Mouse (Mus musculus) embryonic fibroblast, embryonic 13.5 days (primary cell): Measurements from ENCODE around the gene Gm15737. TPM values are rescaled to one million over a fixed set of nuclear protein-coding genes. Genes with fewer than 3 reads are reported as not detected.

Experiments used
- H3K27ac ChIP-seq: 2 replicates; pipeline ENCODE4 v1.5.1; 2012; ENCODE audit warnings: low read length, control low read depth, inconsistent platforms; ENCODE audit not compliant: insufficient read depth
- H3K4me1 ChIP-seq: 2 replicates; pipeline ENCODE4 v1.6.1; 2011; ENCODE audit warnings: low read length; ENCODE audit not compliant: control insufficient read depth, insufficient read depth
- H3K4me3 ChIP-seq: 2 replicates; pipeline ENCODE4 v1.5.1; 2011; ENCODE audit warnings: mild to moderate bottlenecking, control low read depth, low read length; ENCODE audit not compliant: insufficient read depth
- CTCF ChIP-seq: IDR thresholded peaks from 2 replicates; pipeline ENCODE4 v1.5.1; 2011; ENCODE audit warnings: mild to moderate bottlenecking, control low read depth, low read length, moderate library complexity, borderline replicate concordance; ENCODE audit not compliant: insufficient read depth
- POLR2A ChIP-seq: IDR thresholded peaks from 2 replicates; pipeline ENCODE4 v1.6.1; 2011; ENCODE audit warnings: low read depth, mild to moderate bottlenecking, control low read depth, low read length, moderate library complexity
- polyA plus RNA-seq: library from polyadenylated mRNA; stranded (reverse); fragments of >200 nt; gene quantifications from 2 replicates; pipeline ENCODE4 v1.2.4, GENCODE M21; 2011; ENCODE audit warnings: low read depth; ENCODE audit not compliant: missing spikeins, insufficient read length

The Gm15737 gene
- polyA plus RNA-seq, 1 experiment: not detected

- Histone ChIP-seq H3K27ac (no peak overlapping the region), H3K4me3 (no peak overlapping the region), H3K4me1 (no peaks in the 10 kb centered on the region)
- TF ChIP-seq POLR2A (no peak), CTCF (no peak)
These were observed 23.3 kb upstream of the Gm15737 start for GRCm38 (mm10) chr6:92845898-92846297.

GRCm38 (mm10) chr6:92846614-92847013 lies 22.5 kb upstream of the Gm15737 start:
- H3K27ac ChIP-seq: no peak overlapping the region
- no peak overlapping the region for H3K4me3 ChIP-seq
- no peak for TF ChIP-seq POLR2A
- TF ChIP-seq CTCF: no peak
- no peaks in the 10 kb centered on the region for H3K4me1 ChIP-seq

GRCm38 (mm10) chr6:92849208-92849607 lies 19.9 kb upstream of the Gm15737 start:
- Histone ChIP-seq H3K4me3 (no peak overlapping the region), H3K4me1 (no peaks in the 10 kb centered on the region), H3K27ac (no peak overlapping the region)
- TF ChIP-seq POLR2A (no peak), CTCF (no peak)

GRCm38 (mm10) chr6:92850250-92850649 lies 18.9 kb upstream of the Gm15737 start:
- no peaks in the 10 kb centered on the region for H3K4me1 ChIP-seq
- no peak overlapping the region for H3K27ac ChIP-seq
- TF ChIP-seq POLR2A (no peak), CTCF (no peak)
- no peak overlapping the region for H3K4me3 ChIP-seq

GRCm38 (mm10) chr6:92854873-92855272 lies 14.3 kb upstream of the Gm15737 start:
- TF ChIP-seq POLR2A (no peak), CTCF (no peak)
- Histone ChIP-seq H3K4me1 (no peaks in the 10 kb centered on the region), H3K27ac (no peak overlapping the region), H3K4me3 (no peak overlapping the region)

GRCm38 (mm10) chr6:92857761-92858160 lies 11.4 kb upstream of the Gm15737 start:
- no peak overlapping the region for H3K4me3 ChIP-seq
- H3K4me1 ChIP-seq: no peaks in the 10 kb centered on the region
- H3K27ac ChIP-seq: no peak overlapping the region
- TF ChIP-seq CTCF (no peak), POLR2A (no peak)

- Histone ChIP-seq H3K4me3 (no peak overlapping the region), H3K4me1 (no peaks in the 10 kb centered on the region), H3K27ac (no peak overlapping the region)
- TF ChIP-seq CTCF (no peak), POLR2A (no peak)
These were observed 10.2 kb upstream of the Gm15737 start for GRCm38 (mm10) chr6:92858721-92859510.

GRCm38 (mm10) chr6:92860285-92860912 lies 8.8 kb upstream of the Gm15737 start:
- H3K4me1 ChIP-seq: no peaks in the 10 kb centered on the region
- TF ChIP-seq CTCF (no peak), POLR2A (no peak)
- H3K4me3 ChIP-seq: no peak overlapping the region
- no peak overlapping the region for H3K27ac ChIP-seq

GRCm38 (mm10) chr6:92862599-92862998 lies 6.6 kb upstream of the Gm15737 start:
- H3K27ac ChIP-seq: no peak overlapping the region
- no peak overlapping the region for H3K4me3 ChIP-seq
- no peak for TF ChIP-seq POLR2A
- no peak for TF ChIP-seq CTCF
- H3K4me1 ChIP-seq: no peaks in the 10 kb centered on the region

GRCm38 (mm10) chr6:92869582-92870219 lies 544 bp downstream of the Gm15737 start:
- Histone ChIP-seq H3K4me1 (peaks cover 4% of the 10 kb centered on the region), H3K27ac (no peak overlapping the region), H3K4me3 (no peak overlapping the region)
- TF ChIP-seq CTCF (no peak), POLR2A (no peak)
